Mouse (Mus musculus): ENCODE measurements around the gene Tmem217.

Gene Tmem217

GRCm38 (mm10) chr17:29552162-29552732 is at the start of gene Tmem217:
Gene Tmem217, minus strand, starts transcription at chr17:29552385.
- peak; percentile 77 for DNase-seq (ENCODE audit: low read depth)

DNA sequence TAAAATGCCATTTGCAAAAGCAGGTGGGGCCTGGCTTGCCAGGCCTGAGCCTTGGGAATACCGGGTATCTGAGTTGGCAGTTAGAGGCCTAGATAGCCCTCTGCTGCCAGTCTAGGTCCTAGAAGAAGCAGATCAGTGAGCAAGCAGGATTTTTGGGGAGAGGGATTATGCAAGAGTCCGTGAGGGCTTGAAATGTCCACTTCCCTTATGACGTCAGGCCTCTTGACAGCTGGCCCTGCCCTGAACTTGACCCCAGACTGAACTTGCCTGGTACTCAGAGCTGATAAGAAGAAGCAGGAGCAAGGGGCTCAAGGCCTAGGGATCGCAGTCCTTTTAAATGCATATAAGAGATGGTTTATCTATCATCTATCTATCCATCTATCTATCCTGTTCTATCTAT is 49.2 kb upstream of the Tmem217 start:
- no peak for DNase-seq (ENCODE audit: low read depth)

DNA sequence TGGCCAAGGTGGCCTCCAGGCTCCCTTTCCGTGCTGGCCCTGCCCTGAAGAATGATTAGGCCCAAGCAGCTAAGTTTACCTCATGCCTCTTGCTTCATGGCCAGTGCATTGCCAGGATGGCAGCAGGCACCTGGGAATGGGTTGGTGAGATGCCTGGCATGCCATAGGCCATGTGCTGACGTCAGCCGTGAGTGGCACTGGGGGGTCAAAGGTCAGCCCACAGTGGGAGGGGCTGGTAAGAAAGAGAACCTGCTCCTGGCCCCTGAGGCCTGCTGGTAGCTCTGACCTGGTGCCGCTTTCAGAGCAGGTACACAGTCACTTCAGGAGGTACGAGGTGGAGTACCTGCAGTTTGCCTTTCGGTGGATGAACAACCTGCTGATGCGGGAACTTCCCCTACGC is 47.4 kb upstream of the Tmem217 start:
- DNase-seq (ENCODE audit: low read depth): no peak

GRCm38 (mm10) chr17:29599051-29599450 is 46.9 kb upstream of the Tmem217 start:
- DNase-seq (ENCODE audit: low read depth): no peak

GRCm38 (mm10) chr17:29596771-29597132 is 44.6 kb upstream of the Tmem217 start:
- no peak for DNase-seq (ENCODE audit: low read depth)

- no peak for DNase-seq (ENCODE audit: low read depth)
Measured at GRCm38 (mm10) chr17:29595891-29596770, 43.9 kb upstream of the Tmem217 start.

GRCm38 (mm10) chr17:29589221-29589898 is 37.2 kb upstream of the Tmem217 start:
- DNase-seq (ENCODE audit: low read depth): no peak

DNA sequence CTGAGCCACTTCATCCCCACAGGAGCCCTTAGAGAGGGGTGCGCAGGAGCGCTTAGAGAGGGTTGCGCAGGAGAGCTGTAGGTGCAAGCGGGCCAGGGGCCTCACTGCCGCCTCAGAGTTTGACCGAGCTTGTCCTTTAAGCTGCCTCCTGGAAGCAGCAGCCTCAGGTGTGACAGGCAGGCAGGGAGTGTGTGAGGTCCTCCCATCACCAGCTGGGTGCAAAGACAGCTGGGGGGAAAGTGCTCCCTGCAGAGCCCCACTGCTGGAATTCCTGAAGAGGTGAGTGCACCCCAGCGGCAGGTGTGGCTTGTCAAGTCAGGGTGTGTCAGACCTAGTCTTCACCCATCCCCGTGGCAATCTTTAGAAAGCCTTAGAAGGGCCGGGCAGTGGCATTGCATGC is 34.7 kb upstream of the Tmem217 start:
- DNase-seq (ENCODE audit: low read depth): no peak

- peak; percentile 43 for DNase-seq (ENCODE audit: low read depth)
Measured at GRCm38 (mm10) chr17:29585446-29585845, 33.3 kb upstream of the Tmem217 start.

DNA sequence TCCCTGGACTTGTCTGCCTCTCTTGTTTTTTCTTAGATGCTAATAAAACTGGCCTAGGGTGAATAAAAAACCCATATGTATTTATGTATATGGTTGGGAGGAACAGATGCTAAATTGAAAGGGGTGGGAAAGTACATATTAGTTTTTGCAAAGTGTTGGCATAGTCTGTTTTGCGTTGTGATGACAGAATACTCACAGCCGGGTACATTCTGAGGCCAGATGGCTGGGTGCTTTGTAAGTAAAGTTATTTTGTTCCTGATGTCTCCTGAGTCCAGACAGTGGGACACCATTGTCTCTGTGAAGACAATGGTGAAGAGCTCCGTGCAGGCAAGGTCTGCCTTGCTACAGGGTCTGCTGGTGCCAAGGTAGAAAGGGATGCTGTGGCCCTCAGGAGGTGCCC is 32.6 kb upstream of the Tmem217 start:
- no peak for DNase-seq (ENCODE audit: low read depth)

DNA sequence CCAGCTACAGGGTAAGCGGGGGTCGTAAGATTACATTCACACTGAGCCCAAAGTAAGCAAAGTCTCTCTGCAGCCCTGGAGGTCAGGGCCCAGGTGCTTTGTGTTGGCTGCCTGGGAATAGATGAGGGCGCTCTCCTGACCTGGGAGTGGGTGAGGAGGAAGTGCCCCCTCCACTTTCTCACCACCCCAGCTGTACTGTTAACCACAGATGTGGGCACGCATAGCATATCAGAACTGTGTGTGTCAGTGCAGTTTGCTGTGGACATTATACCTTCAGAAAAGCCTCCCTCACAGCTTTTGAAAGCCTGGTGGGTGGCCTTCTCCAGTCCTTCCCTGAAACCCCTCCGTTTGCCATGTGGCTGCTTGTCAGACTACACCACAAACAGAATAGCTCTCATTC is 32.1 kb upstream of the Tmem217 start:
- DNase-seq (ENCODE audit: low read depth): peak; percentile 34

DNA sequence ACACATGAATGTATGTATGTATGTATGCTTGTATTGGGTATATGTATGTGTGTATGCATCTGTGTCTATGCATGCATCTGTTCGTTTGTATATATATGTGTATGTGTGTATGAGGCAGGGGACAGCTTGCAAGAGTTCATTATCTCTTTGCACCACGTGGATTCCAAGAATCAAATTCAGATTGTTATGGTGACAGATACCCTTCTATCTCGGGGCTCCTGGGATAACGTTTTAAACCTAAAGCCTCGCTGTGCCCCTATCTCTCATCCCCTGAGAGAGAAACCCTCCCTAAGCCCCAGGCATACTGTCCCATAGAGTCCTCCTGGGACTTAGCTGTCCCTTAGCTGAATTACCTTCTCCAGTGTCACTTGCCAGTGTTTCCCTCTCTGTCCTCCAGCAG is 31.4 kb upstream of the Tmem217 start:
- DNase-seq (ENCODE audit: low read depth): no peak

DNA sequence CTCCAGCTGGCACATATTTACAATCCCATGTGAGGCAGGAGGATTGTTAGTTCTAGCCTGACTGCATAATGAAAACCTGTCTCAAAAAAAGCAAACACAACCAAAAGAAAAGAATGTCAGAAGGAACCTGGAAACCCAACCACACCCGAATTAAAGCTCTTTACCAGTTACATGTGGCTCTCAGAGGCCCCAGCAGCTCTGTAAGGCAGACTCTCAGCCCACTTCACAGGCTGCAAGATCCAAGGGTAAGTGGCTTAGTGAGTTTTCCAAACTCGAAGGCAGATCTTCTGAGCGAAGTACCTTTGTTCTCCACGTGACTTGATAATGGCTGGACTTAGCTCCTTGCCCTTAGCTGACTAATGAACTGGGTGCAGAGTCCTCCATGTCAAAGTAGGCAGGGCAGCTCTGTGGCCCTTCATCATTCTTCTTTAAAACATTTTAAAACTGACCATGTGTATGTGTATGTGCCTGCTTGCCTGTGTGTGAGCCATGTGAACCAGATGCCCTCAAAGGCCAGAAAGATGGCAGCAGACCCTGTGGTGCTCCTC is 27.5 kb upstream of the Tmem217 start:
- DNase-seq (ENCODE audit: low read depth): no peak

GRCm38 (mm10) chr17:29569831-29570230 is 17.6 kb upstream of the Tmem217 start:
- no peak for DNase-seq (ENCODE audit: low read depth)

- DNase-seq (ENCODE audit: low read depth): no peak
Measured at GRCm38 (mm10) chr17:29568435-29568834, 16.2 kb upstream of the Tmem217 start.

GRCm38 (mm10) chr17:29565521-29565920 is 13.3 kb upstream of the Tmem217 start:
- peak; percentile 66 for DNase-seq (ENCODE audit: low read depth)

DNA sequence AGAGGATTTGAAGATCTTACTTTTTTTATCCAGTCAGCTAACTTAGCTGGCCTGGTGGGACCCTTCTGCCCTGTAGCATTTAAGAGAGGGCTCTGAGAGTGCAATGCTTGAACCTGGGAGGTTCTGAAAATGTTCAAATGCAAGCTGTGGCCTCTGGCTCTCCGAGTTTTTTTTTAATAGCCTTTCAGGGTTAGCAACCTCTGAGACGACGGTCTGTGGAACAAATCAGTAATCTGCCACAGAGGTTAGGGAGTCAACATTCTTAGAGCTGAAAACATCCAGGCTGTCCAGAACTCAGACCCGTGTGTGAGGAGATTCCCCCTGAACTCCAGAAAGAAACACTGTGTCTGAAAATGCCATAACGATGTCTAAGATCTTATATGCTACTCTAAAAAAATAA is 6.3 kb upstream of the Tmem217 start:
- DNase-seq (ENCODE audit: low read depth): no peak

- no peak for DNase-seq (ENCODE audit: low read depth)
Measured at GRCm38 (mm10) chr17:29556893-29557292, 4.7 kb upstream of the Tmem217 start.

- no peak for DNase-seq (ENCODE audit: low read depth)
Measured at GRCm38 (mm10) chr17:29556456-29556855, 4.3 kb upstream of the Tmem217 start.

DNA sequence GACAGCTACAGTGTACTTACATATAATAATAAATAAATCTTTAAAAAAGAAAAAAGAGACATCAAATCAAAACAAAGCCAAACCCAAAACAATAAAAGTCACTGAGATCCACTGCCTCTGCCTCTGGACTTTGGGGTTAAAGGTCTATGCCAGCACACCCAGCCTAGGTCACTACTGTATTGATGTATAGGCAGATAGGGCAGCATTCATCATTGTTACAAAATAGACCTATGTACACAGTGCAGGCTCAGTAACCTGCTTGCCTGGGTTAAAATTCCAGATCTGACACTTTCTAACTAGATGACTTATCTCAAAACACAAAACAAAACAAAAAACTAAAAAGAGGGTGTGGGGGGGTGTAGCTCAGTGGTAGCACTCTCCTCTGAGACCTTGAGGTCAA is 2.0 kb upstream of the Tmem217 start:
- DNase-seq (ENCODE audit: low read depth): no peak

DNA sequence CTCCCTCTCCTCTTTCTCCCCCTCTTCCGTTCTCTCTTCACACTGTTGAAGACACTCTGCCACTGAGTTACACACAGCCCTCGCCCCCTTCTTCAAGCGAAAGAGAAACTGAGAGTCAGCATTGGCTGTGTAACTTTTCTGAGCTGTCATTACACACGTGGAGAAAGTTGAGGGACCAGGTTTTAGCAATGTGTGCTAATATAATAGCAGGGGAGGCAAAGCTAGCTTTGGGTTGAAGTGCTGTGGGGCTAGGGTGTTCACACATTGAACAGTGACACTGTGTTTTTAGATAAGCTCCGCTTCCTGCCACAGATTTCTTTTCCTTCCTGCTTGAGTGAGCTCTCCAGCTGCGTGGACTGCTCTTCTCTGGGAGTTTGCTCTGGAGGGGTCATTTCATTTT is 1.2 kb downstream of the Tmem217 start:
- peak; percentile 64 for DNase-seq (ENCODE audit: low read depth)

GRCm38 (mm10) chr17:29549543-29550428 is 2.4 kb downstream of the Tmem217 start, which contains the start of the genes Gm17657 and Tbc1d22b:
Gene Gm17657, minus strand, starts transcription at chr17:29549638.
Gene Tbc1d22b, plus strand, starts transcription at chr17:29549785.
- peak; percentile 95 for DNase-seq (ENCODE audit: low read depth)
